Mouse (Mus musculus) thymus, adult 2 months (tissue): ENCODE results near the gene Mpp5. TPM values are rescaled to one million over a fixed set of nuclear protein-coding genes. Genes with fewer than 3 reads are reported as not detected.

ENCODE experiments used
- DNase-seq: peaks from one replicate; pipeline ENCODE4 v3.0.0; 2021
- H3K27ac ChIP-seq: fragments of 200-500 bp; 2 replicates; pipeline ENCODE4 v1.5.1; 2012; ENCODE audit warnings: low read length, control low read depth; ENCODE audit not compliant: control insufficient read depth, insufficient read depth
- H3K27me3 ChIP-seq: fragments of 200-500 bp; 2 replicates; pipeline ENCODE4 v1.6.1; 2012; ENCODE audit warnings: mild to moderate bottlenecking, low read length, moderate library complexity, mixed read lengths; ENCODE audit not compliant: control insufficient read depth, insufficient read depth
- H3K36me3 ChIP-seq: fragments of 200-500 bp; 2 replicates; pipeline ENCODE4 v1.6.1; 2012; ENCODE audit warnings: mild to moderate bottlenecking, low read length, moderate library complexity; ENCODE audit not compliant: control insufficient read depth, insufficient read depth
- H3K4me1 ChIP-seq: fragments of 200-500 bp; replicated peaks from 2 replicates; pipeline ENCODE4 v1.6.1; 2012; ENCODE audit warnings: low read length; ENCODE audit not compliant: control insufficient read depth, insufficient read depth
- H3K4me3 ChIP-seq: fragments of 200-500 bp; 2 replicates; pipeline ENCODE4 v1.5.1; 2012; ENCODE audit warnings: mild to moderate bottlenecking, low read length, control low read depth, moderate library complexity; ENCODE audit not compliant: control insufficient read depth, insufficient read depth
- CTCF ChIP-seq: fragments of 200-500 bp; IDR thresholded peaks from 2 replicates; pipeline ENCODE4 v1.5.1; 2012; ENCODE audit warnings: mild to moderate bottlenecking, control low read depth, low read length, moderate library complexity, borderline replicate concordance; ENCODE audit not compliant: control insufficient read depth, poor library complexity, insufficient read depth; ENCODE audit errors: extremely low read depth
- POLR2A ChIP-seq: fragments of 200-500 bp; IDR thresholded peaks from 2 replicates; pipeline ENCODE4 v1.6.1; 2012; ENCODE audit warnings: mild to moderate bottlenecking, low read length, control low read depth, moderate library complexity; ENCODE audit not compliant: control insufficient read depth, poor library complexity, insufficient read depth; ENCODE audit errors: extremely low read depth
- WGBS: fragments of 180-500 bp; shearing (Covaris S2); methylation state at CpG from one replicate; pipeline ENCODE4 v1.1.7; 2018; 5-methylcytosine and 5-hydroxymethylcytosine counted together
- polyA plus RNA-seq: library from polyadenylated mRNA; depleted of rRNA; stranded (reverse); fragments of >200 nt; gene quantifications from 2 replicates; pipeline ENCODE4 v1.2.3, GENCODE M21; 2012; rRNA removed

The Mpp5 gene
- polyA plus RNA-seq, result 1.7 and 1.8 TPM in 2 replicates

DNA sequence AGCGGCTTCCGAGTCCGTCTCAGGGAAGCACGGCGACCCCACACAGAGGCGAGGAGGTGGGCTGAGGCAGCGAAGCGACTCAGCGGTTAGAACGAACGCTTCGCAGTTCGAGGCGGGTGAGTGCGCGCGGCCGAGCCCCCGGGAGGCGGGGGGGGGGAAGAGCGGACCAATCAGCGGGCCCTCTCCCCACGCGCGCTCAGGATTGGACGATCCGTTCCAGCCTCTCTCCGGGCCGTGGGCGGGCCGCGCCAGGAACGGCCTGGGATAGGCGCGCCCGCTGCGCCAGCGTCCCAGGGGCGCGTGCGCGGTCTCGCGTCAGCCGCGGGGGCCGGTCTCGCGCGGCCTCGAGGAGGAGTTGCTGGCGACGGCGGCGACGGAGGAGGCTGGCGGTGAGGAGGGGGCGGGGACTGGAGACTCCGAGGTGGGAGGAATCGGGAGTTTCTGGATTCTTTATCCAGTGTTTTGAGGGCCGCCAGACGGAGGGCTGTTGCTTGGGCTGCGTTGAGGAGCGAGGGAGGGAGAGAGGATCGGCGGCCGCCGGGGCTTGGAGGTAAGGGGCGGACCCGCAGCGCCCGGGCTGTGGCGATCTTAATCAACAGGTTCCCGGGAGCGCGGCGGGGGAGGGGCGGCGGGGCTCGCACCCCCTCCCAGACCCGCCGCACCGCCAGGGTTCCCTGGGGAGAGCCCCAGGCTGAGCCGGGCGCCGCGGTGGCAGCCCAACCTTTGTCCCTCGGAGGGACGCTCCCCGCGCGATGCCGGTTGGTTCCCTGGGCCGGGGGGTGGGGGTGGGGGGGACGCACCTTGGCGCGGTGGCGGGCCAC is at the start of gene Mpp5:
TSS of gene Mpp5 (plus strand) at position 351 of the 821 bp plus-strand sequence.
- no peaks in the 10 kb centered on the region for H3K27me3 ChIP-seq
- H3K4me1 ChIP-seq, result peaks cover 3% of the 10 kb centered on the region
- TF ChIP-seq CTCF, result no peak; the same call in none of the 2 replicates
- TF ChIP-seq POLR2A, result peak; percentile 80
- H3K4me3 ChIP-seq, result peak within 1 kb of the TSS; percentile 77
- under 1% methylated on average over 98 of the region's 98 CpGs for WGBS
- H3K36me3 ChIP-seq, result no peaks in the 10 kb centered on the region
- H3K27ac ChIP-seq, result no peak within 1 kb of the TSS
- DNase-seq, result peak; percentile 95

- Histone ChIP-seq H3K4me1 (no peaks in the 10 kb centered on the region), H3K4me3 (no peak overlapping the region), H3K27ac (no peak overlapping the region), H3K36me3 (no peaks in the 10 kb centered on the region), H3K27me3 (no peaks in the 10 kb centered on the region)
- TF ChIP-seq POLR2A (no peak), CTCF (no peak)
- 38% methylated on average over 2 of the region's 2 CpGs for WGBS
- no peak for DNase-seq
These were observed 30.9 kb upstream of the Mpp5 start for GRCm38 (mm10) chr12:78717783-78718182.

- WGBS, result 88% methylated on average over 4 of the region's 4 CpGs
- DNase-seq, result no peak
- TF ChIP-seq POLR2A (no peak), CTCF (no peak)
- Histone ChIP-seq H3K4me3 (no peak overlapping the region), H3K36me3 (no peaks in the 10 kb centered on the region), H3K4me1 (no peaks in the 10 kb centered on the region), H3K27me3 (no peaks in the 10 kb centered on the region), H3K27ac (no peak overlapping the region)
These were observed 21.0 kb upstream of the Mpp5 start for GRCm38 (mm10) chr12:78727723-78728122.

DNA sequence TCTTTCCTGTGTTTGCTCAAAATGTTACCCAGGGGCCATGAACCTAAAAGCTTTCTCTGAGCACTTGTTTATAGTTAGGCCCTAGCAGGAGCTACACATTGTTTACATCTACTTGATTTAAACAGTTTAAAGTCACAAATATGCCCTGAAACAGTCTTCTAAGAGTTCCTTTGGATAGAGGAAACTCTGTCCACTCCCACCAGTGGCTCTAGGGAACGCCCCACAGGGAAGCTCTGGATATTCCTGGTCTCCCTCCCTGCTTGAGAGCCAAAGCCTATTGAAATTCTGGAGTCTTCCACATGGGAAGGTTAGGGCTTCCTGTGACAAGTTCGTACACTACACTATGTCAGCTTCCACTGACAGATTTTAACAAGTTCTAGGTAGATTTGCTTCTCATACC is 9.1 kb upstream of the Mpp5 start:
- no peak for TF ChIP-seq POLR2A
- no peak for TF ChIP-seq CTCF
- no peaks in the 10 kb centered on the region for H3K36me3 ChIP-seq
- no peak overlapping the region for H3K27ac ChIP-seq
- H3K27me3 ChIP-seq, result no peaks in the 10 kb centered on the region
- H3K4me1 ChIP-seq, result no peaks in the 10 kb centered on the region
- DNase-seq, result no peak
- 91% methylated on average over 2 of the region's 2 CpGs for WGBS
- H3K4me3 ChIP-seq, result no peak overlapping the region

- no peak for DNase-seq
- Histone ChIP-seq H3K36me3 (no peaks in the 10 kb centered on the region), H3K27ac (no peak overlapping the region), H3K4me1 (no peaks in the 10 kb centered on the region), H3K27me3 (no peaks in the 10 kb centered on the region), H3K4me3 (no peak overlapping the region)
- TF ChIP-seq CTCF (no peak), POLR2A (no peak)
- 91% methylated on average over 2 of the region's 2 CpGs for WGBS
These were observed 8.4 kb upstream of the Mpp5 start for GRCm38 (mm10) chr12:78740289-78740688.

DNA sequence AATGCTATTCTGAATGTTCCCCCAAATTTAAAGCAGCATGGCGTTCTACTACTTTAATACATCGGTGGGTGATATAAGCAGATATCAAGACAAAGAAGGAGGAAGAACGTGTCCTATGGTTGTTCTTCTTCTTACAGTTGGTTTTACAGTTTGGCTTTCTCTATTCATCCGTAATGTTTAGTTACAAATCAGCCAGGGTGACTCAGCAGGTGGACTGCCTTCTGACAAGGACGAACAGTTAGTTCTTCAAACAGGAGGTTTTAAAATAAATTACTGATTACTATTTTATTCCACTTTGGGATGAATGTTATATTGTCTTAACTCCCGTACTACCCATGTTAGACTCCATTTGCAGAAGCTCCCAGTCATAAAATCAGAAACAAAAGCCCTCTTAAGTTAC is 2.5 kb upstream of the Mpp5 start:
- no peak for TF ChIP-seq POLR2A
- no peak for TF ChIP-seq CTCF
- no peaks in the 10 kb centered on the region for H3K36me3 ChIP-seq
- H3K27me3 ChIP-seq, result no peaks in the 10 kb centered on the region
- H3K27ac ChIP-seq, result no peak overlapping the region
- WGBS, result 85% methylated on average over 6 of the region's 6 CpGs
- no peak for DNase-seq
- no peak overlapping the region for H3K4me3 ChIP-seq
- H3K4me1 ChIP-seq, result peaks cover 3% of the 10 kb centered on the region
